Mouse (Mus musculus) bone marrow macrophage, adult 2 months (primary cell): ENCODE results near the gene Olfr494. TPM values are rescaled to one million over a fixed set of nuclear protein-coding genes. Genes with fewer than 3 reads are reported as not detected.

Experiments
- H3K27ac ChIP-seq: 2 replicates; pipeline ENCODE4 v1.5.1; 2012; ENCODE audit warnings: low read depth, low read length; ENCODE audit not compliant: insufficient read depth
- H3K4me1 ChIP-seq: 2 replicates; pipeline ENCODE4 v1.6.1; 2012; ENCODE audit warnings: low read length; ENCODE audit not compliant: control insufficient read depth, insufficient read depth
- H3K4me3 ChIP-seq: 2 replicates; pipeline ENCODE4 v1.5.1; 2012; ENCODE audit warnings: mild to moderate bottlenecking, low read length, moderate library complexity; ENCODE audit not compliant: insufficient read depth
- CTCF ChIP-seq: IDR thresholded peaks from 2 replicates; pipeline ENCODE4 v1.5.1; 2012; ENCODE audit warnings: low read depth, mild to moderate bottlenecking, low read length, moderate library complexity
- POLR2A ChIP-seq: IDR thresholded peaks from 2 replicates; pipeline ENCODE4 v1.6.1; 2012; ENCODE audit warnings: mild to moderate bottlenecking, low read depth, low read length, borderline replicate concordance
- polyA plus RNA-seq: library from polyadenylated mRNA; stranded (reverse); fragments of >200 nt; gene quantifications from 2 replicates; pipeline ENCODE4 v1.2.4, GENCODE M21; 2012; ENCODE audit not compliant: missing spikeins, insufficient read depth, insufficient read length

The Olfr494 gene
- not detected in 2 replicates for polyA plus RNA-seq

DNA sequence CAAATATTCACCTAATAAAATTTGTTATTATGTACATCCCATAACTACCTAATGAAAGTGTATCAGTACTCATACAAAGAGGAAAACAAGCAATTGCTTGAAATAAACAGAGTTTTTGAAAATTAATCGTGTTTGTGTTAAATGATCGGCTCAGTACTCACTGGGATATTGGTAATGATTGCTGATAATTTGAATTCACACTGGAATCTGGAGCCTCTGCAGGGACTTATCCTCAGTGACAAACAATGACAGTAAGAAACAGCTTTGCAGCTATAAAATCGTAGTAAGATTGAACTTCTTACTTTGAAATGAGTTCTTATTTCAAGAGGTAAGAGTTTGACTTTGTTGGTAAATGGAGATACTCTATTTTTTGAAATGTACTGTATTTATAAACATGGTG, at the start of gene Olfr494:
TSS of gene Olfr494 (plus strand) at position 301 of the 400 bp plus-strand sequence.
- Histone ChIP-seq H3K4me3 (no peak within 1 kb of the TSS), H3K4me1 (no peaks in the 10 kb centered on the region), H3K27ac (no peak within 1 kb of the TSS)
- TF ChIP-seq POLR2A (no peak), CTCF (no peak)

GRCm38 (mm10) chr7:108323574-108323973, 41.6 kb upstream of the Olfr494 start, which contains the start of gene Olfr492:
Gene Olfr492 (minus strand): TSS chr7:108323674.
- TF ChIP-seq POLR2A (no peak), CTCF (no peak)

DNA sequence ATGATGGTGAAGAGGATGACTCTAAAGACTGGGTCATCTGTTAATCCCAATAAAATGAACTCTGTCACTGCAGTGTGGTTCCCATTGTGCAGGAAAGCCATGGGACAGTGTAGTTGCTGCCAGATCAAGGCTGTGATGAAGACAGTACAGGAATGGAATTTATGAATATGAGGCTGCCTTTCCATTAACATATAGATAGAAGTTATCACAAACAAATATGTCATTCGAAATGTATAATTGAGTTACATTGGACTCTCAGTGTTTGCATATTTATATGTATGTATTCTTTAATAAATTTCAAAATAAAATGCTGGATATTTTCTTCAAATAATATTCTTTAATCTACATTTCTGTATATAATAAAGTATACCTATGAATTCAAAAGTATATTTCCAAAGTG, 18.3 kb upstream of the Olfr494 start, which contains the start of gene Olfr493:
TSS of gene Olfr493 (minus strand) at position 101 of the 400 bp plus-strand sequence.
- Histone ChIP-seq H3K27ac (no peak within 1 kb of the TSS), H3K4me3 (no peak within 1 kb of the TSS), H3K4me1 (no peaks in the 10 kb centered on the region)

More at GRCm38 (mm10) chr7:108323574-108323973, 41.6 kb upstream of the Olfr494 start, which contains the start of gene Olfr492:
- H3K27ac ChIP-seq = no peak within 1 kb of the TSS
- no peak within 1 kb of the TSS for H3K4me3 ChIP-seq
- H3K4me1 ChIP-seq = no peaks in the 10 kb centered on the region

GRCm38 (mm10) chr7:108392867-108393266, 27.7 kb downstream of the Olfr494 start, which contains the start of gene Olfr495:
Gene Olfr495 (plus strand): TSS chr7:108393167.
- Histone ChIP-seq H3K27ac (no peak within 1 kb of the TSS), H3K4me3 (no peak within 1 kb of the TSS), H3K4me1 (no peaks in the 10 kb centered on the region)
- no peak for TF ChIP-seq POLR2A
- TF ChIP-seq CTCF = no peak

More for the DNA sequence above, 18.3 kb upstream of the Olfr494 start, which contains the start of gene Olfr493:
- TF ChIP-seq POLR2A = no peak
- no peak for TF ChIP-seq CTCF

Other genes with a start within 250 kb of the Olfr494 start
- not detected in 2 replicates for gene Olfr484, start 237.9 kb upstream of the Olfr494 start, polyA plus RNA-seq
- gene Olfr485, start 205.5 kb upstream of the Olfr494 start, polyA plus RNA-seq = not detected in 2 replicates
- not detected in 2 replicates for gene Olfr486, start 192.6 kb upstream of the Olfr494 start, polyA plus RNA-seq
- not detected in 2 replicates for gene Olfr487, start 150.7 kb upstream of the Olfr494 start, polyA plus RNA-seq
- not detected in 2 replicates for gene Olfr488, start 107.0 kb upstream of the Olfr494 start, polyA plus RNA-seq
- not detected in 2 replicates for gene Olfr490, start 76.4 kb upstream of the Olfr494 start, polyA plus RNA-seq
- 0.87 TPM in 1 of 2 replicates, not detected in the other for gene Olfr491, start 51.9 kb upstream of the Olfr494 start, polyA plus RNA-seq
- gene Olfr492, start 41.7 kb upstream of the Olfr494 start, polyA plus RNA-seq = not detected in 2 replicates
- gene Olfr493, start 18.4 kb upstream of the Olfr494 start, polyA plus RNA-seq = not detected in 2 replicates
- not detected in 2 replicates for gene Olfr495, start 27.8 kb downstream of the Olfr494 start, polyA plus RNA-seq
- gene Olfr497, start 55.1 kb downstream of the Olfr494 start, polyA plus RNA-seq = not detected in 2 replicates
- gene Olfr498, start 100.0 kb downstream of the Olfr494 start, polyA plus RNA-seq = not detected in 2 replicates
- not detected in 2 replicates for gene Olfr502, start 159.7 kb downstream of the Olfr494 start, polyA plus RNA-seq
- gene Olfr503, start 179.2 kb downstream of the Olfr494 start, polyA plus RNA-seq = not detected in 2 replicates
- gene Olfr504, start 200.5 kb downstream of the Olfr494 start, polyA plus RNA-seq = not detected in 2 replicates
- not detected in 2 replicates for gene Olfr506, start 245.5 kb downstream of the Olfr494 start, polyA plus RNA-seq